Mouse (Mus musculus) heart, adult 18-20 months (tissue): ENCODE results near the gene 1190005I06Rik. TPM values are rescaled to one million over a fixed set of nuclear protein-coding genes. Genes with fewer than 3 reads are reported as not detected.
A peak's percentile ranks its signal among the peaks of the same experiment; 100 is the strongest.

Experiments used
- DNase-seq, 2 experiments: peaks; one replicate each; pipeline ENCODE4 v3.0.0; 2021 to 2022; ENCODE audit warnings: mixed read lengths in 1 of 2
- total RNA-seq, 2 experiments: library from RNA; stranded (reverse); gene quantifications; 2 replicates each; pipeline ENCODE4 v1.2.3; 2021

1190005I06Rik gene
- total RNA-seq, 2 experiments from 2014 or later = 5.6 to 6.3 TPM

GRCm38 (mm10) chr8:120667561-120668373 is 20.3 kb upstream of the 1190005I06Rik start, which contains the start of the genes Gm27021 and Cox4i1:
Gene Gm27021 (minus strand): TSS chr8:120668079.
Gene Cox4i1 (plus strand): TSS chr8:120668222.
- DNase-seq = peak; percentile 94 to 95

- no peak for DNase-seq
Observed at GRCm38 (mm10) chr8:120666807-120667470, 19.5 kb upstream of the 1190005I06Rik start.

- DNase-seq = no peak
Observed at GRCm38 (mm10) chr8:120665726-120666455, 18.5 kb upstream of the 1190005I06Rik start.

GRCm38 (mm10) chr8:120664566-120664965 is 17.1 kb upstream of the 1190005I06Rik start:
- no peak for DNase-seq

GRCm38 (mm10) chr8:120657415-120657814 is 10.0 kb upstream of the 1190005I06Rik start:
- no peak for DNase-seq

- no peak for DNase-seq
Observed at GRCm38 (mm10) chr8:120656322-120657052, 9.1 kb upstream of the 1190005I06Rik start.

GRCm38 (mm10) chr8:120644663-120645062 is 2.8 kb downstream of the 1190005I06Rik start:
- DNase-seq = peak; percentile 85 to 87

GRCm38 (mm10) chr8:120642031-120642662 is 5.3 kb downstream of the 1190005I06Rik start:
- DNase-seq = no peak

- DNase-seq = no peak
Observed at GRCm38 (mm10) chr8:120641245-120641644, 6.2 kb downstream of the 1190005I06Rik start.

- peak; percentile 72 to 76 for DNase-seq
Observed at GRCm38 (mm10) chr8:120634329-120634839, 13.0 kb downstream of the 1190005I06Rik start.

- no peak for DNase-seq
Observed at GRCm38 (mm10) chr8:120633665-120634271, 13.7 kb downstream of the 1190005I06Rik start.

- no peak for DNase-seq
Observed at GRCm38 (mm10) chr8:120632969-120633664, 14.3 kb downstream of the 1190005I06Rik start.

- DNase-seq = no peak
Observed at GRCm38 (mm10) chr8:120631441-120632375, 15.7 kb downstream of the 1190005I06Rik start.

- DNase-seq = no peak
Observed at GRCm38 (mm10) chr8:120630848-120631247, 16.6 kb downstream of the 1190005I06Rik start.

- no peak for DNase-seq
Observed at GRCm38 (mm10) chr8:120630031-120630430, 17.4 kb downstream of the 1190005I06Rik start.

GRCm38 (mm10) chr8:120627298-120627697 is 20.1 kb downstream of the 1190005I06Rik start:
- DNase-seq = no peak

GRCm38 (mm10) chr8:120626461-120626860 is 21.0 kb downstream of the 1190005I06Rik start:
- DNase-seq = no peak

GRCm38 (mm10) chr8:120623608-120624007 is 23.8 kb downstream of the 1190005I06Rik start:
- no peak for DNase-seq

- no peak for DNase-seq
Observed at GRCm38 (mm10) chr8:120622161-120622560, 25.3 kb downstream of the 1190005I06Rik start.
